Mouse (Mus musculus): ENCODE measurements around the gene Olfr1291-ps1. TPM values are rescaled to one million over a fixed set of nuclear protein-coding genes. Genes with fewer than 3 reads are reported as not detected.

Gene Olfr1291-ps1
- not detected in 2 replicates for polyA plus RNA-seq (2012; rRNA removed)

DNA sequence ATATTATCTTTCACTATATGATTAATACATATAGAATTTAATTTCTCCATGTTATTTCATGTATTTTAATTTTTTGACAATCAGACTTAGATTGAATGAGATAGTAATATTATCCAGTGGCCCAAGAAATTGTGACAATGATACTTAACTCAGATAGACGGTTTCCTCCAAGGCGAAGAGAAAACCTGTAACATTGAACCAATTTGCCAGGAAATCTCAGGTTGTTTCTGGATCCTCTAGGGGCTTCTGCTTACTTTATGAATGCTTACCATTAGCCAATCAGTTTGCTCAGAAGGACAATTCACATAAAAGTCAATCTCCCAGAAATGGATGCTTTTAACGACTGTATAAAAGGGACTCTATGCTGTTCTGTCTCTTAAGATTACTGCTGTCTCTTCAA lies at the start of gene Olfr1291-ps1:
TSS of gene Olfr1291-ps1 (plus strand) at position 301 of the 400 bp plus-strand sequence.
- Histone ChIP-seq H3K4me3 (replicated peaks; ENCODE audit: insufficient read depth, low read depth, low read length) (no peak within 1 kb of the TSS), H3K27me3 (ENCODE audit: control insufficient read depth, insufficient read depth, low read length) (no peaks in the 10 kb centered on the region), H3K4me1 (ENCODE audit: control insufficient read depth, insufficient read depth, low read length) (no peaks in the 10 kb centered on the region), H3K27ac (ENCODE audit: insufficient read depth, low read length) (no peak within 1 kb of the TSS)
- no peak for TF ChIP-seq POLR2A (IDR thresholded peaks at IDR 0.05; ENCODE audit: borderline replicate concordance, insufficient read depth, low read length)
- no peak for TF ChIP-seq CTCF (IDR thresholded peaks at IDR 0.05; ENCODE audit: borderline replicate concordance, insufficient read depth, low read depth, low read length)
- no peak for DNase-seq
- 93% methylated on average over 3 of the region's 3 CpGs for WGBS

DNA sequence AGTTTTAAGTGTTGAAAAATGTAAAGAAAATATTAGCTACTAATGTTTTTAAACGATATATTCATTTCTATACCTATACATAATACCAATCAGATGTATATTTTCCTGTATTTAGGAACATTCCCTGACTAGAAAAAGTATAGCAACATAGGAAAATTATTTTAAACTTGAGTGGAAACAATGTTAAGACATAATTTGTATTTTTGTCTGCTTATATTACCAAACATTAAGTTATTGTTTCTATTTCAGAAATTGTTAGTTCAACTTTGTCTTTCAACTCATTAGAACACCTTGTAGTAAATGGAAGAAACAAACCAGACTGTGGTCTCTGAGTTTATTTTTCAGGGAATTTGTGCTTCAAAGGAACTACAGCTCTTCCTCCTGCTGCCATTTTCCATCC lies 48.1 kb upstream of the Olfr1291-ps1 start, which contains the start of gene Olfr1287:
TSS of gene Olfr1287 (plus strand) at position 301 of the 400 bp plus-strand sequence.
- no peak for DNase-seq
- TF ChIP-seq POLR2A (IDR thresholded peaks at IDR 0.05; ENCODE audit: borderline replicate concordance, insufficient read depth, low read length) (no peak), CTCF (IDR thresholded peaks at IDR 0.05; ENCODE audit: borderline replicate concordance, insufficient read depth, low read depth, low read length) (no peak)
- WGBS = 62% methylated on average over 1 of the region's 1 CpGs
- no peaks in the 10 kb centered on the region for H3K4me1 ChIP-seq (ENCODE audit: control insufficient read depth, insufficient read depth, low read length)
- H3K27ac ChIP-seq (ENCODE audit: insufficient read depth, low read length) = no peak within 1 kb of the TSS
- H3K27me3 ChIP-seq (ENCODE audit: control insufficient read depth, insufficient read depth, low read length) = no peaks in the 10 kb centered on the region
- H3K4me3 ChIP-seq (replicated peaks; ENCODE audit: insufficient read depth, low read depth, low read length) = no peak within 1 kb of the TSS

DNA sequence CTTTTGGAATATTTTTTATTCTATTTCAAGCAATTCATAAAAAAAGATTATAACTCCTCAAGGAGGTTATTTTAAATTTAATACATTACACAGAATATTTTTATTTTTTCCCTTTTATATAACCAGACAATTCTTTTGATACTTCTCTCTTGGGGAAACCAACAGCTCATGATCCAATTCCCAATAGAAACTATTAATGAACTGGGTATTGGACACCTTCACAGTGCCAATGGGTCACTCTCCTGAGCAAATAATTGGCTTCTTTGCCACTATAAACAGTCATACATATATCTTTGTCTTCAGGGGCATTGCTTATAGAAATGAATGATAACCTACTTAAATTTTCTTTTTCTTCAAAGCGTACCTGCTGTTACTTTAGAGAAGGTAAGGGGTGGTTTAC lies 23.2 kb upstream of the Olfr1291-ps1 start, which contains the start of gene Olfr1288:
TSS of gene Olfr1288 (plus strand) at position 301 of the 400 bp plus-strand sequence.
- H3K4me1 ChIP-seq (ENCODE audit: control insufficient read depth, insufficient read depth, low read length) = no peaks in the 10 kb centered on the region
- DNase-seq = no peak
- no peak for TF ChIP-seq POLR2A (IDR thresholded peaks at IDR 0.05; ENCODE audit: borderline replicate concordance, insufficient read depth, low read length)
- no peak for TF ChIP-seq CTCF (IDR thresholded peaks at IDR 0.05; ENCODE audit: borderline replicate concordance, insufficient read depth, low read depth, low read length)
- no peak within 1 kb of the TSS for H3K27ac ChIP-seq (ENCODE audit: insufficient read depth, low read length)
- H3K27me3 ChIP-seq (ENCODE audit: control insufficient read depth, insufficient read depth, low read length) = no peaks in the 10 kb centered on the region
- 95% methylated on average over 1 of the region's 1 CpGs for WGBS
- H3K4me3 ChIP-seq (replicated peaks; ENCODE audit: insufficient read depth, low read depth, low read length) = no peak within 1 kb of the TSS

DNA sequence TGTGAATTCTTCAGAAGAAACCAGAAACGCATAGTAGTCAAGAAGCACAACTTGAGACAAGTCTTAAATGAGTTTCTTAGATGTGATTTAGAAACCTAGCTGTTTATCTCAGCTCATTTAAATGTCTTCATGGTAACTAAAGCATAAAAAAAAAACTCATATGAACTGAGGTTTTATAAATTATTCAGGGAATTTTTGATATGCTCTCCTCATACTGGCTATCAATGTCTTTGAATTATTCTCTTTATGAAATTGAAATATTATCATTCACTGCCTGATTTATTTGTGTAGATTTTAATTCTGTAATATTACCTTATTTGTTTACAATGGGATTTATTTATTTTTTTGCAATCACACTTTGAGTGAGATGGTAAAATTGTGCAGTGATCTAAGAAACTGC lies 16.5 kb upstream of the Olfr1291-ps1 start, which contains the start of gene Olfr1289:
TSS of gene Olfr1289 (plus strand) at position 301 of the 400 bp plus-strand sequence.
- no peak within 1 kb of the TSS for H3K27ac ChIP-seq (ENCODE audit: insufficient read depth, low read length)
- no peak for TF ChIP-seq CTCF (IDR thresholded peaks at IDR 0.05; ENCODE audit: borderline replicate concordance, insufficient read depth, low read depth, low read length)
- no peak for TF ChIP-seq POLR2A (IDR thresholded peaks at IDR 0.05; ENCODE audit: borderline replicate concordance, insufficient read depth, low read length)
- WGBS = 26% methylated on average over 1 of the region's 1 CpGs
- H3K27me3 ChIP-seq (ENCODE audit: control insufficient read depth, insufficient read depth, low read length) = no peaks in the 10 kb centered on the region
- H3K4me3 ChIP-seq (replicated peaks; ENCODE audit: insufficient read depth, low read depth, low read length) = no peak within 1 kb of the TSS
- no peak for DNase-seq
- H3K4me1 ChIP-seq (ENCODE audit: control insufficient read depth, insufficient read depth, low read length) = no peaks in the 10 kb centered on the region

DNA sequence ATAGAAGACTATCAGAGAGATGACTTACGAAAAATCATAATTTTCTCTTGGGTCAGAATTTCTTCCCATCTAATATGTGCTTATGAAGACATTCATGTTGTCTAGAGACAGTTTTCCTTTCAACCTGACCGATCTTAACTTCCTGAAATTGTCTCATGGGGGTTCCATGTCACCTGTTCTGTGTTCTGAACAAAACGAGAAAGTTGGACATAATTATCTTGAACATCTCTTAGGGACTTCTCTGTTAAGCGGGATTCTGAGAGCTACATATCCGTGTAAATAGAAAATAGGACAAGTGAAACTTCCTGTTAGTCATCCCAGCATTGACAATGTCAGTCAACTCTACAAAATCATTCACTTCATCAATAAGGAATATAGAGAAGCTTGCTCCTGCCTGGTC lies 3.3 kb upstream of the Olfr1291-ps1 start, which contains the start of gene Olfr1290:
TSS of gene Olfr1290 (minus strand) at position 101 of the 400 bp plus-strand sequence.
- Histone ChIP-seq H3K4me1 (ENCODE audit: control insufficient read depth, insufficient read depth, low read length) (no peaks in the 10 kb centered on the region), H3K27me3 (ENCODE audit: control insufficient read depth, insufficient read depth, low read length) (no peaks in the 10 kb centered on the region), H3K4me3 (replicated peaks; ENCODE audit: insufficient read depth, low read depth, low read length) (no peak within 1 kb of the TSS), H3K27ac (ENCODE audit: insufficient read depth, low read length) (no peak within 1 kb of the TSS)
- no peak for DNase-seq
- 75% methylated on average over 5 of the region's 5 CpGs for WGBS
- TF ChIP-seq CTCF (IDR thresholded peaks at IDR 0.05; ENCODE audit: borderline replicate concordance, insufficient read depth, low read depth, low read length) (no peak), POLR2A (IDR thresholded peaks at IDR 0.05; ENCODE audit: borderline replicate concordance, insufficient read depth, low read length) (no peak)

DNA sequence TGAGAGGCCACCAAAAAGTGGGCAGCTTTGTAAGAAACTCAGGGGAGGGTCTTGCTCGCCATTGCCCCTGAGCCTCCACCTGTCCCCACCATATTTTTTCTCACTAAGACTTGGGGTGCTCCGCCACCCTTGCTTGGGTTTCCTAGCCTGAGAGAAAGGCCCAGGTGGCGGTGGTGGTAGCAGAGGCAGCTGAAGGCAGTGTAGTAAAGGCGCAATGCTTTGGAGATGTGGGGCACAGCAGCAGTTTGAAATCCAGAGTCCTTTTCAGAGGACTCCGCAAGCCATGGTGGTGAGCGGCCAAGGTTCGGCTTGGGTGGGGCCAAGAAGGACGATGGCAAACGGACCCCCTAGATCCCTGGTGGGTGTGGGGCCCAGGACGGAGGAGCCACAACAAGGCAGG lies 20.5 kb downstream of the Olfr1291-ps1 start:
- Histone ChIP-seq H3K27ac (ENCODE audit: insufficient read depth, low read length) (no peak overlapping the region), H3K4me3 (replicated peaks; ENCODE audit: insufficient read depth, low read depth, low read length) (no peak overlapping the region), H3K27me3 (ENCODE audit: control insufficient read depth, insufficient read depth, low read length) (no peaks in the 10 kb centered on the region), H3K4me1 (ENCODE audit: control insufficient read depth, insufficient read depth, low read length) (no peaks in the 10 kb centered on the region)
- DNase-seq = no peak
- no peak for TF ChIP-seq POLR2A (IDR thresholded peaks at IDR 0.05; ENCODE audit: borderline replicate concordance, insufficient read depth, low read length)
- WGBS = 91% methylated on average over 10 of the region's 10 CpGs

DNA sequence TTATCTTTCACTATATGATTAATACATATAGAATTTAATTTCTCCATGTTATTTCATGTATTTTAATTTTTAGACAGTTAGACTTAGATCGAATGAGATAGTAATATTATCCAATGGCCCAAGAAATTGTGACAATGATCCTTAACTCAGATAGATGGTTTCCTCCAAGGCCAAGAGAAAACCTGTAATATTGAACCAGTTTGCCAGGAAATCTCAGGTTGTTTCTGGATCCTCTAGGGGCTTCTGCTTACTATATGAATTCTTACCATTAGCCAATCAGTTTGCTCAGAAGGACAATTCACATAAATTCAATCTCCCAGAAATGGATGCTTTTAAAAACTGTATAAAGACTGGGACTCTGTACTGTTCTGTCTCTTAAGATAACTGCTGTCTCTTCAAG lies 27.9 kb downstream of the Olfr1291-ps1 start, which contains the start of gene Olfr1293-ps:
TSS of gene Olfr1293-ps (plus strand) at position 301 of the 400 bp plus-strand sequence.
- Histone ChIP-seq H3K4me1 (ENCODE audit: control insufficient read depth, insufficient read depth, low read length) (no peaks in the 10 kb centered on the region), H3K27me3 (ENCODE audit: control insufficient read depth, insufficient read depth, low read length) (no peaks in the 10 kb centered on the region), H3K4me3 (replicated peaks; ENCODE audit: insufficient read depth, low read depth, low read length) (no peak within 1 kb of the TSS), H3K27ac (ENCODE audit: insufficient read depth, low read length) (no peak within 1 kb of the TSS)
- WGBS = 87% methylated on average over 1 of the region's 1 CpGs
- no peak for DNase-seq
- no peak for TF ChIP-seq CTCF (IDR thresholded peaks at IDR 0.05; ENCODE audit: borderline replicate concordance, insufficient read depth, low read depth, low read length)

DNA sequence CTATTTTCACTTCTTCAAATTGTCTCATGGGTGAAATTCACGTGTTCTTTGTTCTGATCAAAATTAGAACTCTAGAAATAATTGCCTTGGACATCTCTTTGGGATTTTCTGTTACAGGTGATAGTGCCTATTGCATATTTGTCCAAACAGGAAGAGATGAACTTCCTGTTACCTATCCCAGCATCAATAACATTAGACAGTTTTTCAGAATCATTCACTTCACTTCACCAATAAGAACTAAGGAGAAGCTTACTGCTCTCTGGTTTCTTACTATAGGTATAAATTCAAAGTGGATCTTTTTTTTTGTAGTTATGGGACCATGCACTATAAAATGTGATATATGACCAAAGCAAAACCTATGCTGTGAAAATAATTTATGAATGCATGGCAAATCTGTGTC lies 43.2 kb downstream of the Olfr1291-ps1 start, which contains the start of gene Olfr1294:
TSS of gene Olfr1294 (minus strand) at position 101 of the 400 bp plus-strand sequence.
- WGBS = 42% methylated on average over 1 of the region's 1 CpGs
- no peak within 1 kb of the TSS for H3K27ac ChIP-seq (ENCODE audit: insufficient read depth, low read length)
- no peak for DNase-seq
- no peak for TF ChIP-seq CTCF (IDR thresholded peaks at IDR 0.05; ENCODE audit: borderline replicate concordance, insufficient read depth, low read depth, low read length)
- TF ChIP-seq POLR2A (IDR thresholded peaks at IDR 0.05; ENCODE audit: borderline replicate concordance, insufficient read depth, low read length) = no peak
- no peak within 1 kb of the TSS for H3K4me3 ChIP-seq (replicated peaks; ENCODE audit: insufficient read depth, low read depth, low read length)
- no peaks in the 10 kb centered on the region for H3K27me3 ChIP-seq (ENCODE audit: control insufficient read depth, insufficient read depth, low read length)
- H3K4me1 ChIP-seq (ENCODE audit: control insufficient read depth, insufficient read depth, low read length) = no peaks in the 10 kb centered on the region

Other genes with a start within 250 kb of the Olfr1291-ps1 start
- 0.03 TPM in 1 of 2 replicates, not detected in the other for gene Olfr1276, start 242.7 kb upstream of the Olfr1291-ps1 start, polyA plus RNA-seq (2012; rRNA removed)
- not detected in 2 replicates for gene Olfr1277, start 223.1 kb upstream of the Olfr1291-ps1 start, polyA plus RNA-seq (2012; rRNA removed)
- not detected in 2 replicates for gene Olfr1278, start 207.0 kb upstream of the Olfr1291-ps1 start, polyA plus RNA-seq (2012; rRNA removed)
- gene Olfr1279, start 196.5 kb upstream of the Olfr1291-ps1 start, polyA plus RNA-seq (2012; rRNA removed) = not detected in 2 replicates
- not detected in 2 replicates for gene Olfr1280, start 183.2 kb upstream of the Olfr1291-ps1 start, polyA plus RNA-seq (2012; rRNA removed)
- gene Olfr1281, start 170.7 kb upstream of the Olfr1291-ps1 start, polyA plus RNA-seq (2012; rRNA removed) = not detected in 2 replicates
- not detected in 2 replicates for gene Olfr1282, start 161.1 kb upstream of the Olfr1291-ps1 start, polyA plus RNA-seq (2012; rRNA removed)
- gene Olfr1283, start 130.4 kb upstream of the Olfr1291-ps1 start, polyA plus RNA-seq (2012; rRNA removed) = not detected in 2 replicates
- not detected in 2 replicates for gene Olfr1284, start 121.7 kb upstream of the Olfr1291-ps1 start, polyA plus RNA-seq (2012; rRNA removed)
- gene Olfr1286, start 74.1 kb upstream of the Olfr1291-ps1 start, polyA plus RNA-seq (2012; rRNA removed) = not detected in 2 replicates
- not detected in 2 replicates for gene Olfr1287, start 48.0 kb upstream of the Olfr1291-ps1 start, polyA plus RNA-seq (2012; rRNA removed)
- not detected in 2 replicates for gene Olfr1288, start 23.1 kb upstream of the Olfr1291-ps1 start, polyA plus RNA-seq (2012; rRNA removed)
- gene Olfr1289, start 16.4 kb upstream of the Olfr1291-ps1 start, polyA plus RNA-seq (2012; rRNA removed) = not detected in 2 replicates
- not detected in 2 replicates for gene Olfr1290, start 3.4 kb upstream of the Olfr1291-ps1 start, polyA plus RNA-seq (2012; rRNA removed)
- not detected in 2 replicates for gene Olfr1293-ps, start 28.0 kb downstream of the Olfr1291-ps1 start, polyA plus RNA-seq (2012; rRNA removed)
- gene Olfr1294, start 43.1 kb downstream of the Olfr1291-ps1 start, polyA plus RNA-seq (2012; rRNA removed) = not detected in 2 replicates
- gene Olfr1295, start 72.5 kb downstream of the Olfr1291-ps1 start, polyA plus RNA-seq (2012; rRNA removed) = not detected in 2 replicates
- not detected in 2 replicates for gene Olfr1297, start 129.3 kb downstream of the Olfr1291-ps1 start, polyA plus RNA-seq (2012; rRNA removed)
- gene Olfr1298, start 152.0 kb downstream of the Olfr1291-ps1 start, polyA plus RNA-seq (2012; rRNA removed) = not detected in 2 replicates
- gene Olfr1299, start 164.2 kb downstream of the Olfr1291-ps1 start, polyA plus RNA-seq (2012; rRNA removed) = not detected in 2 replicates